Mouse (Mus musculus) bone marrow macrophage, adult 2 months (primary cell): ENCODE measurements around the gene Cacna1a.

Source experiments
- CTCF ChIP-seq: IDR thresholded peaks from 2 replicates; pipeline ENCODE4 v1.5.1; 2012; ENCODE audit warnings: low read depth, mild to moderate bottlenecking, low read length, moderate library complexity
- POLR2A ChIP-seq: IDR thresholded peaks from 2 replicates; pipeline ENCODE4 v1.6.1; 2012; ENCODE audit warnings: mild to moderate bottlenecking, low read depth, low read length, borderline replicate concordance

DNA sequence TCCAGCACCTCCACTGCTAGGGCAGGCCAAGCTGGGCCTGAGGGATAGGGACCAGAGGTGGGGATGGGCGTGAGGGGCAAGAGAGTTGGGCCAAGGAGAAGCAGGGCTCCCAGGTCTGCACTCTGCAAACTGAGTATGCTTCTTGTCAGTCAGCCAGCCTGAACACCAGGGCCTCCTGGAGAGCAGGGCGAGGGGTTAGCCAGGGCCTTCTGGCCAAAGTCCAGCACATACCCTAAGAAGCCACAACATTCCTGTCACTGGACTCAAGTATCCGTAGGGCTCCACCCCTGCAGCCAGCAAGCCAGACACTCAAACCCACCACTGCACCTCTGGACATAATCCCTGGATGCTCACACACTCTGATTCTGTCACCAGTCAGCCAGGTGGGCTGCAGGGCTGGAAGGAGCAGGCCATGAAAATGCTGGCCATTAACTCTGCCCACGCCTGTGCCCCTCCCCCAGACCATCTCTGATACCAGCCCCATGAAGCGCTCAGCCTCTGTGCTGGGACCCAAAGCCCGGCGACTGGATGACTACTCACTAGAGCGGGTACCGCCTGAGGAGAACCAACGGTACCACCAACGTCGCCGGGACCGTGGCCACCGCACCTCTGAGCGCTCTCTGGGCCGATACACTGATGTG, 247.9 kb downstream of the Cacna1a start:
- TF ChIP-seq POLR2A (no peak), CTCF (no peak)
